Mouse (Mus musculus) kidney, adult 2 months (tissue): ENCODE measurements around the gene Nploc4. TPM values are rescaled to one million over a fixed set of nuclear protein-coding genes. Genes with fewer than 3 reads are reported as not detected.

Experiments used
- DNase-seq: peaks from one replicate; pipeline ENCODE4 v3.0.0; 2021
- H3K27ac ChIP-seq: fragments of 200-500 bp; 2 replicates; pipeline ENCODE4 v1.5.1; 2012; ENCODE audit warnings: low read depth, low read length, control low read depth, inconsistent platforms; ENCODE audit not compliant: insufficient read depth
- H3K27me3 ChIP-seq: fragments of 200-500 bp; replicated peaks from 2 replicates; pipeline ENCODE4 v1.6.1; 2012; ENCODE audit warnings: mild to moderate bottlenecking, moderate library complexity, low read length, inconsistent platforms; ENCODE audit not compliant: control insufficient read depth, insufficient read depth
- H3K36me3 ChIP-seq: fragments of 200-500 bp; 2 replicates; pipeline ENCODE4 v1.6.1; 2012; ENCODE audit warnings: mild to moderate bottlenecking, moderate library complexity, low read length, inconsistent platforms; ENCODE audit not compliant: control insufficient read depth, insufficient read depth
- H3K4me1 ChIP-seq: fragments of 200-500 bp; 2 replicates; pipeline ENCODE4 v1.6.1; 2011; ENCODE audit warnings: low read length; ENCODE audit not compliant: control insufficient read depth, insufficient read depth
- H3K4me3 ChIP-seq: fragments of 200-500 bp; 2 replicates; pipeline ENCODE4 v1.5.1; 2011; ENCODE audit warnings: mild to moderate bottlenecking, low read depth, low read length, control low read depth; ENCODE audit not compliant: insufficient read depth
- CTCF ChIP-seq: fragments of 200-500 bp; conservative IDR thresholded peaks from 2 replicates; pipeline ENCODE4 v1.5.1; 2011; ENCODE audit warnings: low read depth, mild to moderate bottlenecking, control low read depth, low read length, moderate library complexity, mixed read lengths; ENCODE audit not compliant: insufficient read depth, insufficient read length
- POLR2A ChIP-seq: fragments of 200-500 bp; IDR thresholded peaks from one replicate; pipeline ENCODE4 v1.6.1; 2011; ENCODE audit warnings: low read depth, low read length, control low read depth
- WGBS: fragments of 180-500 bp; shearing (Covaris S2); methylation state at CpG from one replicate; pipeline ENCODE4 v1.1.7; 2018; 5-methylcytosine and 5-hydroxymethylcytosine counted together
- polyA plus RNA-seq: library from polyadenylated mRNA; depleted of rRNA; stranded (reverse); fragments of >200 nt; gene quantifications from 2 replicates; pipeline ENCODE4 v1.2.3, GENCODE M21; 2012; rRNA removed

Nploc4 gene
- polyA plus RNA-seq, result 39.5 and 45.4 TPM in 2 replicates

DNA sequence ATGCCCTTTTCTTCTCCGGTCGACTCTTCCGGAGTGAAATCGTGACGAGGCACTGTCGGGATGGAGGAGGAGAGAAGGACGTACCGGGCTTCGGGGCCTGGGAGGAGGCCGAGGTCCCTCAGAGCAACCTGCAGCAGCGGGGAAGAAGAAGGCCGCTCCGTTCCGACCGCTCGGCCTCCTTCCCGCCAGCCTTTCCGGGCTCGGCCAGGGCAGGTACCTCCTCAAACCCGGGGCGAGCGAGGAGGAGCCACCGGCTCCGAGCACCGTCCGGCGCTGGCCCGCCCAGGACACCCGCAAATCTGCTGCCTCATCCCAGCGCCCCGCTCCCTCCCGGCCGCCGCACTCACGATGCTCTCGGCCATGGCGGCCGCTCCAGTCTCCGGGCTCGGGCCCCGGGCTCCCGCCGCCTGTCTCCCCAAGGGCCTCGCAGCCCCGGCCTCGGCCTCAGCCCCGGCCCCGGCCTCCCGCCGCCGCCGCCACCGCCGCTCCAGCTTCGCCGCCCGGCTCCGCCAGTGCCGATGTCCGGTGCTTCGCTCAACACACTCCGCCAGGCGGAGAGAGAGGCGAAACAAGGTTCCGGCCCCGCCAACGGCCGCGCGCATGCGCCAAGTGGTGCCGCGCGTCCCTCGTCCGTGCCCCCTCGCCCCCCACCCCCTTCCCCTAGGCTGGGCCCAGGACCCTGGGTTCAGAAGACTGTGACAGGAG lies at the start of gene Nploc4:
TSS of gene Nploc4 (minus strand) at position 557 of the 705 bp plus-strand sequence.
- Histone ChIP-seq H3K4me1 (peaks cover 5% of the 10 kb centered on the region; the same call in 1 of the 2 replicates), H3K4me3 (peak within 1 kb of the TSS; percentile 97), H3K36me3 (no peaks in the 10 kb centered on the region), H3K27me3 (no peaks in the 10 kb centered on the region), H3K27ac (peak within 1 kb of the TSS; percentile 85)
- TF ChIP-seq CTCF (no peak), POLR2A (peak; percentile 35)
- 3% methylated on average over 68 of the region's 77 CpGs for WGBS
- DNase-seq, result peak; percentile 88

DNA sequence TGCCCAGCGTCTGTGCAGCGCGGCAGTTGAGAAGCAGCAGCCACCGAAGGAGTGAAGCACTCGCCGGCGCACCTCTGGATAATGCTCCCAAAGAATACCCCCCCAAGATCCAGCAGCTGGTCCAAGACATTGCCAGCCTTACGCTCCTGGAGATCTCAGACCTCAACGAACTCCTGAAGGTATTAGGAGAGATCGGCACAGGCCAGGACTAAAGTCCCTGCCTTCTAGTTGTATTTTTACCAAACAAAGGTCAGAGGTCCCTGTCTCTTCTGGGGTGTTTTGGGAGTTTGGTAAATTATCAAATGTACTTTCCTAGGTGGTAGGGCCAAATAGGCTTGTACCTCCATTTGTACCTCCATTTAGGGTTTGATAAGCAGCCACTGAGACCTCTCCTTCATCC lies 47.7 kb upstream of the Nploc4 start:
- peaks cover 15% of the 10 kb centered on the region; the same call in 1 of the 2 replicates for H3K4me1 ChIP-seq
- WGBS, result 6% methylated on average over 10 of the region's 10 CpGs
- DNase-seq, result peak; percentile 89
- H3K36me3 ChIP-seq, result no peaks in the 10 kb centered on the region
- H3K27ac ChIP-seq, result peak overlapping the region; percentile 95
- peak overlapping the region; percentile 92 for H3K4me3 ChIP-seq
- TF ChIP-seq CTCF, result no peak
- TF ChIP-seq POLR2A, result peak; percentile 22
- H3K27me3 ChIP-seq, result no peaks in the 10 kb centered on the region

DNA sequence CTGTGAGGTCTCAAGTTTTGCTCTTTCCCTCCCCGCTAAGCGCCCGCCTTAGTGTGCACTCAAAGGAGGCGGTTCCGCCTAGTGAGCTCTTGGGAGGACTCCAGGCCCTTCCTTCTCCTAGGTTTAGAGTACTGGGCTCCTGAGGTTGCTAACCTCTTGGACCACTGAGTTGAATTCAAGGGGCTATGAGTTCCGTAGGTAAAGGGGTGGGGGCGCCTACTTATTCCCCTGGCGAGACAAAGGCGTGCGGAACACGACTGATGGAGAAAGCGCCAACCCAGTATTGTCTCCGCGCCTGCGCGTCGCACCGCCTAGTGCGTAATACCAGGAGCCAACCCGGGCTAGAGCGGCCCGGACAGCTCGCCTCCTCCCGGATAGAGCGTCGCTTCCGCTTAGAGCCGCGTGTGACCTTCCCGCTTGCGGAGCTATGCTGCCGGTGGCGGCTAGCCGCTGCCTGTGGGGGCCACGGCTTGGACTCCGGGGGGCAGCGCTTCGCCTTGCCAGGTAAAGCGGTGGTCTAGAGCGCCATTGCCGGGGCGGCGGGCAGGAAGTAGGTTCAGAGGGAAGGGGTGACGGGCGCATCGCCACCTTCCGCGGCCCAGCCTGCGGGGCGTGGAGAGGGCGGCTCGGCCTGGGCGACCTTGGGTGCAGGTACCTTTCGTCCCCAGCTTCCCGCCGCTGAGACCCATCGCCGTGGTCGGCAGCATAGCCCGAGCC lies 46.9 kb upstream of the Nploc4 start, which contains the start of gene Mrpl12:
TSS of gene Mrpl12 (plus strand) at position 349 of the 717 bp plus-strand sequence.
- no peaks in the 10 kb centered on the region for H3K27me3 ChIP-seq
- 0 out of 2 replicates have a peak, but pooled peaks have one; percentile 3 for TF ChIP-seq CTCF
- peak; percentile 81 for TF ChIP-seq POLR2A
- WGBS, result under 1% methylated on average over 60 of the region's 60 CpGs
- DNase-seq, result peak; percentile 94
- H3K4me1 ChIP-seq, result peaks cover 10% of the 10 kb centered on the region; the same call in 1 of the 2 replicates
- peak within 1 kb of the TSS; percentile 92 for H3K4me3 ChIP-seq
- H3K36me3 ChIP-seq, result no peaks in the 10 kb centered on the region
- peak within 1 kb of the TSS; percentile 95 for H3K27ac ChIP-seq

DNA sequence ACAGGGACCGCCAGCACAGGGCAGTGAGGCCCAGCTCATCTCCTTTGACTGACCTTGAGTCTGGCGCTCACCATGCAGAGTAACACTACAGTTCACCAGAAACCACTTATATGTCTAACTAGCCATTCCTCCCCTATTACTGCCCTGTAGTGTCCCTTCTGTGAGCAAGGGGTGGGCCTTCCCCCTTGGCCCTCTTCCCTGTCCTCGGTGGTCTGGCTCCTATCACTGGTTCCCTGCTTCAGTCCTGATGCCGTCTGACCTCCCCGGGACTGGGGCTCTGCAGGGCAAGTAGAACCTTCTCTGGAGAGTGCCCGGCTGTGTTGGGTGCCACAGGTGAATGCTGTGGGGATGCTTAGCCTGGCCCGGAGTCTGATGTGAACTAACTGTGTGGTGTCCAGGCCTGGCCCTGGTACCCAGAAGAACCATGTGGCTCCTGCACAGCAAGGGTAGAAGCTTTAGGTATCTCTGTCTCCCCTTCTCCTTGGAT lies 46.0 kb upstream of the Nploc4 start:
- H3K27me3 ChIP-seq, result no peaks in the 10 kb centered on the region
- 83% methylated on average over 7 of the region's 7 CpGs for WGBS
- no peaks in the 10 kb centered on the region for H3K36me3 ChIP-seq
- H3K27ac ChIP-seq, result no peak overlapping the region
- no peak overlapping the region for H3K4me3 ChIP-seq
- TF ChIP-seq CTCF, result no peak
- TF ChIP-seq POLR2A, result no peak
- H3K4me1 ChIP-seq, result peaks cover 10% of the 10 kb centered on the region; the same call in 1 of the 2 replicates
- DNase-seq, result no peak

DNA sequence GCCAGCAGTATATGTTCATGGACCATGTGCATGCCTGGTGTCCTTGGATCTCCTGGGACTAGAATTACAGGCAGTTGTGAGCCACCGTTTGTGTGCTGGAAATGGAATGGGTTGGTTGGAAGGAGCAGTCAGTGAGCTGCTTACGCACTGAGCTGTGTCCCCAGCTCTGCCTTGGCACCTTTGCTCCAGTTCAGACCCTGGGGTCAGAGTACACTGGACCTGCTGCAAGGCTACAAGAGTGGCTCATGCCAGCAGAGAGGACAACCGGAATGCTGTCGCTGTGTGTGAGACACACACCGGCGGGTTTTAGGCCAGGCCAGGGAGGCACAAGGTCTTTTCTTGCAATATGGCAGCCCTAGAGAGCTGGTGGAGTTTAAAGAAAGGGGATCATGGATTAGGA lies 34.5 kb upstream of the Nploc4 start:
- H3K27me3 ChIP-seq, result no peaks in the 10 kb centered on the region
- 70% methylated on average over 6 of the region's 6 CpGs for WGBS
- H3K36me3 ChIP-seq, result no peaks in the 10 kb centered on the region; the same call in none of the 2 replicates
- peak; percentile 88 for DNase-seq
- H3K4me3 ChIP-seq, result no peak overlapping the region
- H3K27ac ChIP-seq, result peak overlapping the region; percentile 51; the same call in 1 of the 2 replicates
- TF ChIP-seq POLR2A, result no peak
- peaks cover 8% of the 10 kb centered on the region; the same call in 1 of the 2 replicates for H3K4me1 ChIP-seq

DNA sequence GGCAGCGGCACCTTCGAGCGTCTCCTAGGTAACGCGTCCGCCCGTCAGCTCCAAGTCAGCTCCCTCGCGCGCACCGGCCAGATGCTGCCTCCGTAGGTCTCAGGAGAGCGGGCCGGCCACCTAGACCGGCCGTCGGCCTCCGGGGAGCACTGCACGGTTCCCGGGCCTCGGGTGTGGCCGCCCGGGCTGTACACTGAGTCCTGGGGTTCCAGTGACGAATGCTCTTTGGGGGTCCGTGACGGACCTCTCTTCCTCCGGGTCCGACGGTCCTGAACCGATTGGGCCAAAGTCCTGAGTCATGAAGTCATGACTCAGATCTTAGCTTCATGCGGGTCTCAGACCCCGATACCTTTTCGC lies 30.2 kb upstream of the Nploc4 start:
- DNase-seq, result no peak
- Histone ChIP-seq H3K36me3 (no peaks in the 10 kb centered on the region; the same call in 1 of the 2 replicates), H3K27ac (peak overlapping the region; percentile 32; the same call in 1 of the 2 replicates), H3K4me1 (peaks cover 8% of the 10 kb centered on the region; the same call in 1 of the 2 replicates), H3K4me3 (peak overlapping the region; percentile 86), H3K27me3 (no peaks in the 10 kb centered on the region)
- under 1% methylated on average over 33 of the region's 33 CpGs for WGBS
- TF ChIP-seq CTCF (no peak), POLR2A (no peak)

DNA sequence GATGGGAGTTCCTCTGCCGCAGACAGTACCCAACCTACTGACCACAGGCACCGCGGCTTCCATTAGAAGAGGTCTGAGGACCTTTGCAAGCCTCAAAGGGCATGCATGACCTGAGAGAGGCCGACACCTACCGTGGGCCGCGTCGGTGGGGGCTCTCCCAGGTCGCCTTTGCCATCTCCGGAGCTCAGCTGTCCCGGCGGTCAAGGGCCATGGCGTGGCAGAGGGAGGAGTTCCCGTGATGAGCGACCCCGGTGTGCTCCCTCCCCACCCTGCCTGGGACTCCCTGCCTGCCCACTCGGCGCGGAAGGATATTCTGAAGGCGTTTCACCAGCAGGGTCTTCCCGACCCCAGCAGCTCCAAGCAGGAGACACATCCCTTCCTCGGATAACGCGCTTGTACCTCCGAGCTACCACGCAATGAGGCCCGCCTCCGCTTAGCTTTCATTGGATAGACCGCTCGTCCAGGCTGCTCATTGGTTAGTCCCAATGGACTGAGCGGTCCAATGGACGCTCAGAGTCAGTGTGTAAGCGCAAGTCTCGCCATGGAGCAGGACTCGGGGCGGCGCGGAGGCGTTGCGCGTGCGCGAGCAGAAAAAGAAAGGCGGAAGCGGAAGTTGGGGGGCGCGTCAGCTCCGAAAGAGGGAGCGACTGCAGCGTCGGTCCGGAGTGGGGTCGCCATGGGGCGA lies 29.7 kb upstream of the Nploc4 start, which contains the start of gene Arl16:
TSS of gene Arl16 (minus strand) at position 557 of the 685 bp plus-strand sequence.
- peak within 1 kb of the TSS; percentile 96 for H3K4me3 ChIP-seq
- no peaks in the 10 kb centered on the region; the same call in 1 of the 2 replicates for H3K36me3 ChIP-seq
- TF ChIP-seq POLR2A (peak; percentile 48), CTCF (no peak)
- H3K27ac ChIP-seq, result peak within 1 kb of the TSS; percentile 32; the same call in 1 of the 2 replicates
- WGBS, result under 1% methylated on average over 54 of the region's 54 CpGs
- peak; percentile 97 for DNase-seq
- H3K4me1 ChIP-seq, result peaks cover 8% of the 10 kb centered on the region; the same call in 1 of the 2 replicates
- H3K27me3 ChIP-seq, result no peaks in the 10 kb centered on the region
